Mouse (Mus musculus): ENCODE data around the gene Txlna. TPM values are rescaled to one million over a fixed set of nuclear protein-coding genes. Genes with fewer than 3 reads are reported as not detected.
A peak's percentile ranks its signal among the peaks of the same experiment; 100 is the strongest.

The Txlna gene
- total and polyA plus RNA-seq, 3 experiments, result 51.8 to 64.7 (median 52.2) TPM

- no peak for DNase-seq (ENCODE audit: extremely low read depth)
- peak overlapping the region; percentile 52 for H3K4me2 ChIP-seq (ENCODE audit: insufficient read depth, low read depth, poor library complexity, severe bottlenecking)
- peak overlapping the region; percentile 57 for H3K9ac ChIP-seq (ENCODE audit: insufficient read depth, low read depth)
- peaks cover 21 to 38% of the 10 kb centered on the region in 2 experiments for H3K36me3 ChIP-seq (replicated peaks in 1 of 2; ENCODE audit: control insufficient read depth in 1 of 2, insufficient read depth in 1 of 2, low read length in 1 of 2)
- H3K4me3 ChIP-seq (replicated peaks in 1 of 3; ENCODE audit: low read depth in 2 of 3, low read length in 2 of 3, poor library complexity in 1 of 3), result peak overlapping the region; percentile 47 to 53 (median 49)
- H3K9me3 ChIP-seq (replicated peaks; ENCODE audit: low read length), result no peaks in the 10 kb centered on the region
- peaks cover 11 to 65% of the 10 kb centered on the region in 2 experiments for H3K4me1 ChIP-seq (ENCODE audit: control insufficient read depth in 1 of 2, insufficient read depth in 2 of 2)
- H3K27ac ChIP-seq (ENCODE audit: insufficient read depth, low read depth), result peak overlapping the region; percentile 74
- no peaks in the 10 kb centered on the region for H3K79me2 ChIP-seq (replicated peaks; ENCODE audit: control insufficient read depth, extremely low read depth, insufficient read depth, poor library complexity, severe bottlenecking)
- no peaks in the 10 kb centered on the region for H3K27me3 ChIP-seq (replicated peaks)
- dilution Hi-C loops (cut with MboI; ENCODE audit: extremely low pct_ligation_motif_present, extremely low pct_unique_long_range_greater_than_20kb, low sequenced_read_pairs) (no loop called here), in situ Hi-C loops (cut with MboI; ENCODE audit: low pct_ligation_motif_present, low pct_unique_long_range_greater_than_20kb, low sequenced_read_pairs) (loop anchor here (25.0 kb wide), 1 partner anchor 258 kb away; no protein-coding TSS in a partner anchor)
- TF ChIP-seq HCFC1 (IDR thresholded peaks at IDR 0.05; ENCODE audit: low read depth, low read length) (no peak), MAX (IDR thresholded peaks at IDR 0.05; ENCODE audit: low read length) (no peak), BHLHE40 (IDR thresholded peaks at IDR 0.05; ENCODE audit: low read depth, low read length) (no peak), RAD21 (IDR thresholded peaks at IDR 0.05; ENCODE audit: low read depth, low read length) (no peak), RCOR1 (conservative IDR thresholded peaks at IDR 0.05; ENCODE audit: low read depth, low read length) (no peak), MEF2A (IDR thresholded peaks at IDR 0.05; ENCODE audit: borderline replicate concordance, low read depth, low read length) (no peak), CTCF (conservative IDR thresholded peaks at IDR 0.05 in 1 of 2, IDR thresholded peaks at IDR 0.05 in 1 of 2; ENCODE audit: low read depth in 2 of 2, low read length in 2 of 2) (no peak), EP300 (IDR thresholded peaks at IDR 0.05; ENCODE audit: low read length) (no peak), TCF12 (IDR thresholded peaks at IDR 0.05; ENCODE audit: low read depth, low read length) (no peak), KAT2A (IDR thresholded peaks at IDR 0.05; ENCODE audit: insufficient replicate concordance, low read length) (no peak), MYC (IDR thresholded peaks at IDR 0.05; ENCODE audit: low read depth, low read length) (no peak), PAX5 (IDR thresholded peaks at IDR 0.05; ENCODE audit: low read length) (no peak)
Measured at GRCm38 (mm10) chr4:129620419-129621282, 20.2 kb downstream of the Txlna start.

DNA sequence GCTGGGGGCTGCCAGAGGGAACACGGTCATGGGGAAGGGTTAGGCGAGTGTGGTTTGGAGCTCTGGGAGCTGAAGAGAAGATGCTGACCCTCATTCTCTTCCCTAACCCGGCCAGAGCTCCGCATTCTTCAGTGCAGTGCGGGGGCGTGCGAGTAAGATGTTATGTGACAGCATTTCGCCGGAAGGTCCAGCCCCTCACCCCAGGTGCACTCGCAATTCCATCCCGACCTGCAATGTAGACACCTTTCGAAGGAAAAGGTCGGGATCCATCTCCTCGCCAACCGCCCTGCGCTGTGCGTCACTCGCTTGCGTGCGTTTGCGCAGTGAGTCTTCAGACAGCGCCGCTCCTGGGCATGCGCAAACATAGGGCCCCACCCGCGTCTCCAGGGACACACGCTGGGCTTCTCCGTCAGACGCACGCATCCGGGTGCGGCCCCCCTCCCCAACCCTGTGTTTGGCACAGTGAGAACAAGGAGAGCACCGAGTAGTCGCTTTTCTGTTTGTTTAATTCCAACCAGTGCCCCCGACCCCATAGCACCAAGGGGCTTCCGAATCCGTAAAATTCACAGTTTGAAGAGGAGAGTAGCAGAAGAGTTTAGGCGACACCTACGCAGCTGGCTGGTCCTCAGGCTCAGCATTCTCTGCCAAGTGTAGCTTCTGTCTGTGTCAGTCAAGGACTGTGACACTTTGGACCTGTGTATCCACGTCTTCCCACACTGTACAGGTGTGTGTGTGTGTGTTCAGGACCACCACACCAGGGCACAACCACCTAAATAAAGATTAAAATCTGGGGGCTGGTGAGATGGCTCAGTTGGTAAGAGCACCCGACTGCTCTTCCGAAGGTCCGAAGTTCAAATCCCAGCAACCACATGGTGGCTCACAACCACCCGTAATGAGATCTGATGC is 21.8 kb downstream of the Txlna start, which contains the start of gene Iqcc:
Iqcc (minus strand) TSS at position 314 of the 906 bp plus-strand sequence.
- H3K9me3 ChIP-seq (replicated peaks; ENCODE audit: low read length), result no peaks in the 10 kb centered on the region
- H3K4me1 ChIP-seq (ENCODE audit: control insufficient read depth in 1 of 2, insufficient read depth in 2 of 2), result peaks cover 7 to 52% of the 10 kb centered on the region in 2 experiments
- H3K36me3 ChIP-seq (replicated peaks in 1 of 2; ENCODE audit: control insufficient read depth in 1 of 2, insufficient read depth in 1 of 2, low read length in 1 of 2), result peaks cover 20 to 47% of the 10 kb centered on the region in 2 experiments
- peak within 1 kb of the TSS; percentile 93 for H3K9ac ChIP-seq (ENCODE audit: insufficient read depth, low read depth)
- in situ Hi-C loops (cut with MboI; ENCODE audit: low pct_ligation_motif_present, low pct_unique_long_range_greater_than_20kb, low sequenced_read_pairs) (loop anchor here (25.0 kb wide), 1 partner anchor 257 kb away; no protein-coding TSS in a partner anchor), dilution Hi-C loops (cut with MboI; ENCODE audit: extremely low pct_ligation_motif_present, extremely low pct_unique_long_range_greater_than_20kb, low sequenced_read_pairs) (no loop called here)
- H3K4me3 ChIP-seq (replicated peaks in 1 of 3; ENCODE audit: low read depth in 2 of 3, low read length in 2 of 3, poor library complexity in 1 of 3), result peak within 1 kb of the TSS; percentile 74 to 76 (median 75)
- H3K4me2 ChIP-seq (ENCODE audit: insufficient read depth, low read depth, poor library complexity, severe bottlenecking), result peak within 1 kb of the TSS; percentile 45
- peak within 1 kb of the TSS; percentile 84 for H3K27ac ChIP-seq (ENCODE audit: insufficient read depth, low read depth)
- DNase-seq (ENCODE audit: extremely low read depth), result peak; percentile 94
- no peaks in the 10 kb centered on the region for H3K79me2 ChIP-seq (replicated peaks; ENCODE audit: control insufficient read depth, extremely low read depth, insufficient read depth, poor library complexity, severe bottlenecking)
- no peaks in the 10 kb centered on the region for H3K27me3 ChIP-seq (replicated peaks)
- TF ChIP-seq JUN (IDR thresholded peaks at IDR 0.05; ENCODE audit: insufficient read depth, low read depth, low read length) (no peak), CTCF (conservative IDR thresholded peaks at IDR 0.05 in 1 of 2, IDR thresholded peaks at IDR 0.05 in 1 of 2; ENCODE audit: low read depth in 2 of 2, low read length in 2 of 2) (peak in 1 of 2 experiments; percentile 13; a peak in 1 of 4 replicates), BHLHE40 (IDR thresholded peaks at IDR 0.05; ENCODE audit: low read depth, low read length) (no peak), ZMIZ1 (IDR thresholded peaks at IDR 0.05; ENCODE audit: low read depth, low read length) (peak; percentile 84), POLR2AphosphoS2 (IDR thresholded peaks at IDR 0.05; ENCODE audit: low read depth, low read length) (peak; percentile 95), NELFE (IDR thresholded peaks at IDR 0.05; ENCODE audit: low read depth, low read length) (peak; percentile 97), UBTF (IDR thresholded peaks at IDR 0.05; ENCODE audit: low read depth, low read length) (no peak), SIN3A (IDR thresholded peaks at IDR 0.05; ENCODE audit: low read length) (peak; percentile 72), RCOR1 (conservative IDR thresholded peaks at IDR 0.05; ENCODE audit: low read depth, low read length) (0 out of 2 replicates have a peak, but pooled peaks have one; percentile 38), MYC (IDR thresholded peaks at IDR 0.05; ENCODE audit: low read depth, low read length) (peak; percentile 60; the same call in 1 of the 2 replicates), EP300 (IDR thresholded peaks at IDR 0.05; ENCODE audit: low read length) (no peak), MAX (IDR thresholded peaks at IDR 0.05; ENCODE audit: low read length) (peak; percentile 29; the same call in 1 of the 2 replicates), E2F4 (IDR thresholded peaks at IDR 0.05; ENCODE audit: insufficient replicate concordance, low read depth, low read length) (no peak), IRF4 (IDR thresholded peaks at IDR 0.05; ENCODE audit: low read depth, low read length) (no peak), ZNF384 (IDR thresholded peaks at IDR 0.05; ENCODE audit: low read depth, low read length) (no peak), CHD2 (IDR thresholded peaks at IDR 0.05; ENCODE audit: low read length) (peak; percentile 53; the same call in 1 of the 2 replicates), ELF1 (IDR thresholded peaks at IDR 0.05; ENCODE audit: low read depth, low read length) (peak; percentile 72), ZKSCAN1 (IDR thresholded peaks at IDR 0.05; ENCODE audit: borderline replicate concordance, low read depth, low read length) (peak; percentile 87), KAT2A (IDR thresholded peaks at IDR 0.05; ENCODE audit: insufficient replicate concordance, low read length) (0 out of 2 replicates have a peak, but pooled peaks have one; percentile 14), MAFK (IDR thresholded peaks at IDR 0.05; ENCODE audit: insufficient replicate concordance, low read length) (no peak)

Data from CH12.LX (cell line).